Mouse (Mus musculus): ENCODE measurements at regions not wholly inside any gene's neighbourhood (a gene's known extent, or its start where the extent isn't known, plus 50 kb on each side); places are given as distances from the start of the nearest gene placed in this dataset.
A peak's percentile ranks its signal among the peaks of the same experiment; 100 is the strongest.

GRCm38 (mm10) chr8:76038526-76038925 is 590.0 kb downstream of the Iqcm start:
- no peak for DNase-seq (ENCODE audit: low spot score in 2 of 2)

- peak in 1 of 2 experiments; percentile 4 for DNase-seq (ENCODE audit: low spot score in 2 of 2)
Measured at GRCm38 (mm10) chr8:76052003-76052402, 603.5 kb downstream of the Iqcm start.

GRCm38 (mm10) chr8:76067721-76068120 is 619.2 kb downstream of the Iqcm start:
- DNase-seq (ENCODE audit: low spot score in 2 of 2) = no peak

GRCm38 (mm10) chr8:76072671-76073351 is 624.3 kb downstream of the Iqcm start:
- no peak for DNase-seq (ENCODE audit: low spot score in 2 of 2)

- no peak for DNase-seq (ENCODE audit: low spot score in 2 of 2)
Measured at GRCm38 (mm10) chr8:76120587-76121145, 672.2 kb downstream of the Iqcm start.

- DNase-seq (ENCODE audit: low spot score in 2 of 2) = no peak
Measured at GRCm38 (mm10) chr8:76127486-76127885, 679.0 kb downstream of the Iqcm start.

GRCm38 (mm10) chr8:76137219-76137618 is 688.7 kb downstream of the Iqcm start:
- DNase-seq (ENCODE audit: low spot score in 2 of 2) = no peak

GRCm38 (mm10) chr8:76148681-76149080 is 700.2 kb downstream of the Iqcm start:
- DNase-seq (ENCODE audit: low spot score in 2 of 2) = no peak

GRCm38 (mm10) chr8:76182520-76182919 is 716.7 kb upstream of the Nr3c2 start:
- DNase-seq (ENCODE audit: low spot score in 2 of 2) = no peak

GRCm38 (mm10) chr8:76183836-76184235 is 715.4 kb upstream of the Nr3c2 start:
- DNase-seq (ENCODE audit: low spot score in 2 of 2) = no peak

- DNase-seq (ENCODE audit: low spot score in 2 of 2) = no peak
Measured at GRCm38 (mm10) chr8:76187293-76187692, 711.9 kb upstream of the Nr3c2 start.

GRCm38 (mm10) chr8:76211891-76212290 is 687.4 kb upstream of the Nr3c2 start:
- no peak for DNase-seq (ENCODE audit: low spot score in 2 of 2)

- no peak for DNase-seq (ENCODE audit: low spot score in 2 of 2)
Measured at GRCm38 (mm10) chr8:76217819-76218580, 681.2 kb upstream of the Nr3c2 start.

GRCm38 (mm10) chr8:76230847-76231246 is 668.4 kb upstream of the Nr3c2 start:
- no peak for DNase-seq (ENCODE audit: low spot score in 2 of 2)

GRCm38 (mm10) chr8:76249194-76249593 is 650.0 kb upstream of the Nr3c2 start:
- DNase-seq (ENCODE audit: low spot score in 2 of 2) = no peak

GRCm38 (mm10) chr8:76252161-76253010 is 646.9 kb upstream of the Nr3c2 start:
- no peak for DNase-seq (ENCODE audit: low spot score in 2 of 2)

Data from frontal cortex, postnatal 14 days (tissue).